Mouse (Mus musculus) C2C12 (cell line): Measurements from ENCODE around the gene Src. TPM values are rescaled to one million over a fixed set of nuclear protein-coding genes. Genes with fewer than 3 reads are reported as not detected.
A peak's percentile ranks its signal among the peaks of the same experiment; 100 is the strongest.

ENCODE experiments used
- H3K27me3 ChIP-seq: one replicate; pipeline ENCODE4 v1.6.1; 2011; ENCODE audit not compliant: control insufficient read depth, insufficient read depth, insufficient read length
- H3K36me3 ChIP-seq: one replicate; pipeline ENCODE4 v1.6.1; 2011; ENCODE audit not compliant: control insufficient read depth, insufficient read depth
- H3K4me3 ChIP-seq: one replicate; pipeline ENCODE4 v1.5.1; 2011; ENCODE audit warnings: mild to moderate bottlenecking, control low read depth; ENCODE audit not compliant: poor library complexity, insufficient read depth, severe bottlenecking
- H3K79me2 ChIP-seq: one replicate; pipeline ENCODE4 v1.6.1; 2011; ENCODE audit not compliant: control insufficient read depth, insufficient read depth
- H3K79me3 ChIP-seq: one replicate; pipeline ENCODE4 v1.6.1; 2011; ENCODE audit warnings: low read depth, control low read depth
- H3ac ChIP-seq: one replicate; pipeline ENCODE3; 2011; ENCODE audit warnings: low read depth; ENCODE audit not compliant: control insufficient read depth, insufficient read length
- CEBPB ChIP-seq: IDR thresholded peaks from one replicate; pipeline ENCODE4 v1.6.1; 2011; ENCODE audit warnings: low read depth, mild to moderate bottlenecking, control low read depth, moderate library complexity
- CTCF ChIP-seq: IDR thresholded peaks from one replicate; pipeline ENCODE4 v1.5.1; 2011; ENCODE audit not compliant: control insufficient read depth, insufficient read depth, insufficient read length
- FOSL1 ChIP-seq: IDR thresholded peaks from one replicate; pipeline ENCODE4 v1.8.0; 2011; ENCODE audit warnings: mild to moderate bottlenecking, low read length; ENCODE audit not compliant: poor library complexity, insufficient read depth, severe bottlenecking
- MAX ChIP-seq: IDR thresholded peaks from one replicate; pipeline ENCODE4 v1.6.1; 2011; ENCODE audit warnings: mild to moderate bottlenecking, control low read depth
- MYOD1 ChIP-seq: IDR thresholded peaks from one replicate; pipeline ENCODE4 v1.6.1; 2011; ENCODE audit warnings: low read depth; ENCODE audit not compliant: control insufficient read depth, insufficient read length
- MYOG ChIP-seq: IDR thresholded peaks from one replicate; pipeline ENCODE4 v1.6.1; 2011; ENCODE audit not compliant: control insufficient read depth, insufficient read length; ENCODE audit errors: extremely low read depth
- USF1 ChIP-seq: IDR thresholded peaks from one replicate; pipeline ENCODE4 v1.6.1; 2011; ENCODE audit warnings: low read depth, mild to moderate bottlenecking, control low read depth, moderate library complexity
- polyA plus RNA-seq: library from polyadenylated mRNA; unstranded; fragments of >200 nt; fragmentation: generic; extraction: Trizol; gene quantifications from one replicate; pipeline ENCODE4 v1.2.1, GENCODE M21; 2012; ENCODE audit warnings: missing spikeins

The Src gene
- polyA plus RNA-seq, 1 experiment: 29.3 TPM

DNA sequence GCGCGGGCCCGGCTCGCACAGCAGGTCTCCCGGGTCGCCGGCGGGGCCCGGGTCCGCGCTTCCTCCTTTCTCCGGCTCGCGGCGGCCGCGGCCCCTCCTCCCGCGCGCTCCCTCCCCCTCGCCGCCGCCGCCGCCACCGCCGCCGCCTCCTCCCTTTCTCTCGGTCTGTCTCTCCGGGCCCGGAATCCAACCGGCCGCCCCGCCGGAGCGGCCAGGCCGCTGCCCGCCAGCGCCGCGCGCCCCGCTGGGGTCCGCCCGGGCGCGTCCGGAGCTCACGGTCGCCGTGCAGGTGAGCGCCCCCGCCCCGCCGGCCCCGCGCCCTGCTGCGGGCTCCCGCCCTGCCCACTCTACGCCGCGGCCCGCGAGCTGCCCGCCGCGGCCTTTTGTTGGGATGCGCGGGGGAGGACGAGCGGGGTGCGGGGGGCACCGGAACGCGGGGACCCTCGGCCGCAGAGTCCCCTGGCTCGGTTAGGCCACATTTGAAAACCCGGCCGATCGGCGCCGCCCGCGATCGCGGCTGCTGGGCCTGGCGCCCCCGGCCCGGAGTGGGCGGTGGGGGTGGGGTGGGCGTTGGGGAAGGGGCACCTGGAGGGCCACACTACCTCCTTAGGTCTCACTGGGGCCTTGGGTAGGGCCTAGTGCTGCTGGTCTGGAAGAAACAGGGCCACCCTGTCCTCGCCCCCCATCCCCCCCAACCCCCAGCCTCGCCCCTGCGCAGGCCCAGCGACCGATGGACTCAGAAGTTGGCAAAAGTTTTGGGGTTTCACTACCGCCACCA, 6.1 kb downstream of the Src start:
- H3ac ChIP-seq: peak overlapping the region; percentile 83
- H3K27me3 ChIP-seq: no peaks in the 10 kb centered on the region

GRCm38 (mm10) chr2:157424904-157425642, 6.8 kb downstream of the Src start:
- TF ChIP-seq MYOD1 (no peak), FOSL1 (no peak), CEBPB (no peak), USF1 (no peak), MAX (no peak), CTCF (no peak), MYOG (no peak)
- peaks cover 54% of the 10 kb centered on the region for H3K79me3 ChIP-seq
- peak overlapping the region; percentile 62 for H3K4me3 ChIP-seq
- peak overlapping the region; percentile 81 for H3ac ChIP-seq
- H3K79me2 ChIP-seq: peaks cover 67% of the 10 kb centered on the region
- H3K36me3 ChIP-seq: peaks cover 24% of the 10 kb centered on the region
- no peaks in the 10 kb centered on the region for H3K27me3 ChIP-seq

More for the DNA sequence above, 6.1 kb downstream of the Src start:
- Histone ChIP-seq H3K4me3 (peak overlapping the region; percentile 62), H3K36me3 (peaks cover 22% of the 10 kb centered on the region), H3K79me3 (peaks cover 46% of the 10 kb centered on the region), H3K79me2 (peaks cover 60% of the 10 kb centered on the region)
- TF ChIP-seq MAX: no peak
- no peak for TF ChIP-seq FOSL1
- TF ChIP-seq MYOD1: no peak
- no peak for TF ChIP-seq USF1
- TF ChIP-seq CEBPB: no peak
- no peak for TF ChIP-seq CTCF
- no peak for TF ChIP-seq MYOG

- H3K36me3 ChIP-seq: peaks cover 27% of the 10 kb centered on the region
- H3K4me3 ChIP-seq: peak overlapping the region; percentile 62
- no peaks in the 10 kb centered on the region for H3K27me3 ChIP-seq
- peaks cover 59% of the 10 kb centered on the region for H3K79me3 ChIP-seq
- peaks cover 73% of the 10 kb centered on the region for H3K79me2 ChIP-seq
- H3ac ChIP-seq: peak overlapping the region; percentile 37
- TF ChIP-seq MYOG (no peak), FOSL1 (no peak), MYOD1 (no peak), CEBPB (no peak), USF1 (no peak), CTCF (no peak), MAX (no peak)
These were observed 7.4 kb downstream of the Src start for GRCm38 (mm10) chr2:157425643-157425988.

DNA sequence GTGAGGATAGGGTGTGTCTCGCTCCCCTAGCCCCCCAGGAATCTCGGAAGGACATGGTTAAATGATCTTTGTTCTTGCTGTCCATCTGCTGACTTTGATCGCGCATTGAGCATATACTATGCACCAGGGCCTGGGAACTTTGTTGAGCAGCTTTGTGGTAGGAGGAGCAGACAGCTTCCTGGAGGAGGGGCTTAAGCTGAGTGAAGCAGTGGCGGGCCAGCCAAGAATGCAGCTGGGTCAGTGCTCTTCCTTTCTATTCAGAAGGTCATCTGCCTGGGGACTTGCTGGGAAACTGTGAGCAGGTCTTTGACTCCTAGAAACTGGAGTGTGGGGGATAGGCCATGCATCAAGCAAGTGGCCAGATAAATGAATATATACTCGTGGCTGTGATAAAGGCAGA, 7.9 kb downstream of the Src start:
- Histone ChIP-seq H3ac (no peak overlapping the region), H3K79me2 (peaks cover 78% of the 10 kb centered on the region), H3K4me3 (no peak overlapping the region), H3K36me3 (peaks cover 27% of the 10 kb centered on the region), H3K27me3 (no peaks in the 10 kb centered on the region), H3K79me3 (peaks cover 65% of the 10 kb centered on the region)
- TF ChIP-seq MYOG (no peak), FOSL1 (no peak), CTCF (no peak), USF1 (no peak), CEBPB (no peak), MAX (no peak), MYOD1 (no peak)

DNA sequence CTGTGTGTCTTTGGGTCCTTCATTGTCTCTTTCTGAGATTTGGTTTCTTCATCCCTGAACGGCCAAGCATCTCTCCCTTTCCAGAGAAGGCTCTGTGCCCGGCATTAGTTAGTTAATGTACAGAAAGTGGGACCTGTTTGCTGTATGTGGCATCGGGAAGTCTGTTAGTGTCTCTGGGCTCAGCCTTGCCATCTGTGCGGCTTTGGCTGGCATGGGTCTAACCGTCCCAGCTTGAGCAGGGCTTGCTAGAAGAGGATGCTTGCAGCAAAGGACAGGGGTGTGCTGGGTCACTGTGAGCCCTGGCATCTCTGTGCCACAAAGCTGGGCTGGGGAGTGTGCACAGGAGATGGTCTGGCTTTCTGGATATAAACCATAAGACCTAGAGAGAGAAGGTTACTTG, 8.9 kb downstream of the Src start:
- peaks cover 75% of the 10 kb centered on the region for H3K79me3 ChIP-seq
- peaks cover 32% of the 10 kb centered on the region for H3K36me3 ChIP-seq
- no peak overlapping the region for H3ac ChIP-seq
- H3K79me2 ChIP-seq: peaks cover 88% of the 10 kb centered on the region
- no peak overlapping the region for H3K4me3 ChIP-seq
- TF ChIP-seq CEBPB: no peak
- TF ChIP-seq MYOD1: no peak
- TF ChIP-seq MYOG: no peak
- no peak for TF ChIP-seq MAX
- TF ChIP-seq CTCF: no peak
- no peak for TF ChIP-seq FOSL1
- TF ChIP-seq USF1: no peak
- H3K27me3 ChIP-seq: no peaks in the 10 kb centered on the region
